Comparison of ENCODE assay signal across 10 mouse cellular contexts in genomic region chr2:102543961-102544719, GRCm38 (mm10). TPM values are rescaled to one million over a fixed set of nuclear protein-coding genes. Genes with fewer than 3 reads are reported as not detected.
DNase-seq lines count a peak whose midpoint lies in the region; ATAC-seq lines count a peak whose summit lies in the region.
"Had no signal": no experiment of that assay in that cellular context is flagged by ENCODE, and none has a peak within 500 bp of the region (broad histone marks: within the 10 kb centered on the region; RNA-seq: fewer than 3 reads in every experiment).

No protein-coding gene starts in this region.

- 31% methylated on average over 6 of the region's 6 CpGs for WGBS in embryonic facial prominence, embryonic 15.5 days
- 16% methylated on average over 6 of the region's 6 CpGs for whole genome bisulfite sequencing in limb, embryonic 15.5 days

- H3K4me2 ChIP-seq in embryonic facial prominence, embryonic 15.5 days (replicated peaks), result no peak overlapping the region
- H3K4me2 ChIP-seq in limb, embryonic 15.5 days, result no peak overlapping the region
- H3K4me2 ChIP-seq: liver, embryonic 12.5 days had no signal

- no peak overlapping the region for H3K9ac ChIP-seq in embryonic facial prominence, embryonic 15.5 days
- no peak overlapping the region for H3K9ac ChIP-seq in limb, embryonic 15.5 days
- H3K9ac ChIP-seq: liver, embryonic 12.5 days had no signal

- H3K36me3 ChIP-seq in embryonic facial prominence, embryonic 15.5 days, result no peaks in the 10 kb centered on the region
- no peaks in the 10 kb centered on the region for H3K36me3 ChIP-seq in limb, embryonic 15.5 days
- H3K36me3 ChIP-seq: liver, embryonic 12.5 days had no signal

- DNase-seq in gastrocnemius, adult 18-20 months (ENCODE audit: low spot score), result peak; percentile 43
- no peak for DNase-seq in gastrocnemius, adult 8-10 months (ENCODE audit: low spot score in 2 of 2)
- DNase-seq in lung, postnatal 10 days, result peak; percentile 24
- no peak for DNase-seq in lung, postnatal 36 days
- no peak for DNase-seq in ovary, postnatal 36 days (ENCODE audit: low spot score)
- no peak for DNase-seq in cerebellum, adult 9-11 months

- 0 out of 2 replicates have a peak, but pooled peaks cover 9% of the 10 kb centered on the region for H3K4me1 ChIP-seq in embryonic facial prominence, embryonic 15.5 days
- H3K4me1 ChIP-seq in limb, embryonic 15.5 days, result peaks cover 37% of the 10 kb centered on the region
- H3K4me1 ChIP-seq: liver, embryonic 12.5 days; megakaryocyte, embryonic 14.5 days had no signal

- H3K9me3 ChIP-seq in embryonic facial prominence, embryonic 15.5 days (replicated peaks), result no peaks in the 10 kb centered on the region
- H3K9me3 ChIP-seq in limb, embryonic 15.5 days, result no peaks in the 10 kb centered on the region
- H3K9me3 ChIP-seq: liver, embryonic 12.5 days; megakaryocyte, embryonic 14.5 days had no signal

- H3K4me3 ChIP-seq in embryonic facial prominence, embryonic 15.5 days (replicated peaks), result no peak overlapping the region
- no peak overlapping the region for H3K4me3 ChIP-seq in limb, embryonic 15.5 days
- H3K4me3 ChIP-seq: liver, embryonic 12.5 days; megakaryocyte, embryonic 14.5 days had no signal

- ATAC-seq in embryonic facial prominence, embryonic 15.5 days (ENCODE audit: insufficient number of reproducible peaks, low FRiP score, low TSS enrichment, low read depth), result peak; percentile 75
- ATAC-seq in limb, embryonic 15.5 days (ENCODE audit: insufficient number of reproducible peaks, low FRiP score, low TSS enrichment, low read depth), result peak; percentile 75
- ATAC-seq: liver, embryonic 12.5 days had no signal

- peaks cover 1% of the 10 kb centered on the region; the same call in 1 of the 2 replicates for H3K27me3 ChIP-seq in embryonic facial prominence, embryonic 15.5 days
- no peaks in the 10 kb centered on the region; the same call in 1 of the 2 replicates for H3K27me3 ChIP-seq in limb, embryonic 15.5 days

- H3K27ac ChIP-seq in embryonic facial prominence, embryonic 15.5 days (replicated peaks), result no peak overlapping the region
- H3K27ac ChIP-seq in limb, embryonic 15.5 days, result peak overlapping the region; percentile 71
- H3K27ac ChIP-seq: liver, embryonic 12.5 days had no signal

RNA-seq across cellular contexts. Expression of gene Pamr1, which starts 5.7 kb away (rescaled TPM):
- total RNA-seq in gastrocnemius, adult 18-20 months (2021), result 10 to 100 TPM in 1 of 2 experiments, 1 to 10 TPM in 1; 6.3 to 12.2 TPM
- total RNA-seq in gastrocnemius, adult 8-10 months (2022), result 10 to 100 TPM in 1 of 4 experiments, 1 to 10 TPM in 3; 6.7 to 14.8 (median 8.5) TPM
- polyA plus RNA-seq in embryonic facial prominence, embryonic 15.5 days (2015; fragmentation: Nextera tagmentation; extraction: Ambion mirVana), result 18.8 and 19.1 TPM in 2 replicates
- polyA plus RNA-seq in limb, embryonic 15.5 days (2015; fragmentation: Nextera tagmentation; extraction: Ambion mirVana), result 57.9 and 59.4 TPM in 2 replicates

Comparison
In these comparisons a context has a peak if more than half of its experiments do, and no peak if none do; other contexts are left out.
1. DNase-seq: peak in gastrocnemius, adult 18-20 months (single experiment) and lung, postnatal 10 days (single experiment); none in gastrocnemius, adult 8-10 months (0 of 2), lung, postnatal 36 days (single experiment), ovary, postnatal 36 days (single experiment) and cerebellum, adult 9-11 months (single experiment).